Mouse (Mus musculus) embryonic facial prominence, embryonic 13.5 days (tissue): ENCODE data around the gene Klhdc8b. TPM values are rescaled to one million over a fixed set of nuclear protein-coding genes. Genes with fewer than 3 reads are reported as not detected.

Source experiments
- ATAC-seq: fragments of 200-750 bp; cut with Nextera tagmentation; 2 replicates; pipeline ENCODE4 v1.8.0; 2017; ENCODE audit warnings: low read depth; ENCODE audit not compliant: insufficient number of reproducible peaks, insufficient read depth, low FRiP score, low TSS enrichment
- H3K27ac ChIP-seq: fragments of 300-500 bp; sonication (generic); 2 replicates; pipeline ENCODE4 v1.5.1; 2015; ENCODE audit warnings: moderate library complexity, mild to moderate bottlenecking, inconsistent platforms
- H3K27me3 ChIP-seq: fragments of 300-500 bp; sonication (generic); 2 replicates; pipeline ENCODE4 v1.6.1; 2015; ENCODE audit warnings: mild to moderate bottlenecking, inconsistent platforms
- H3K36me3 ChIP-seq: fragments of 300-500 bp; sonication (generic); 2 replicates; pipeline ENCODE4 v1.6.1; 2015; ENCODE audit warnings: mild to moderate bottlenecking, inconsistent platforms
- H3K4me1 ChIP-seq: fragments of 300-500 bp; sonication (generic); 2 replicates; pipeline ENCODE4 v1.6.1; 2015; ENCODE audit warnings: inconsistent platforms
- H3K4me2 ChIP-seq: fragments of 300-500 bp; sonication (generic); 2 replicates; pipeline ENCODE4 v1.6.1; 2015; ENCODE audit warnings: moderate library complexity, mild to moderate bottlenecking, inconsistent platforms
- H3K4me3 ChIP-seq: fragments of 300-500 bp; sonication (generic); 2 replicates; pipeline ENCODE4 v1.5.1; 2015; ENCODE audit warnings: mild to moderate bottlenecking, inconsistent platforms
- H3K9ac ChIP-seq: fragments of 300-500 bp; sonication (generic); 2 replicates; pipeline ENCODE4 v1.6.1; 2015; ENCODE audit warnings: mild to moderate bottlenecking, inconsistent platforms
- H3K9me3 ChIP-seq: fragments of 300-500 bp; sonication (generic); 2 replicates; pipeline ENCODE4 v1.6.1; 2016; ENCODE audit warnings: inconsistent platforms
- WGBS: fragments of 180-500 bp; shearing (Covaris S2); methylation state at CpG from one replicate; pipeline ENCODE4 v1.1.7; 2015; ENCODE audit warnings: mixed read lengths; 5-methylcytosine and 5-hydroxymethylcytosine counted together
- polyA plus RNA-seq: library from polyadenylated mRNA; unstranded; fragments of >200 nt; fragmentation: Nextera tagmentation; extraction: Ambion mirVana; gene quantifications from 2 replicates; pipeline ENCODE4 v1.2.1, GENCODE M21; 2015

Klhdc8b gene
- polyA plus RNA-seq, 1 experiment from 2014 or later, result 36.5 TPM

- Histone ChIP-seq H3K36me3 (peaks cover 85% of the 10 kb centered on the region), H3K9ac (peak within 1 kb of the TSS; percentile 99), H3K27ac (peak within 1 kb of the TSS; percentile 97), H3K4me1 (peaks cover 23% of the 10 kb centered on the region), H3K4me2 (peak within 1 kb of the TSS; percentile 89), H3K9me3 (no peaks in the 10 kb centered on the region), H3K4me3 (peak within 1 kb of the TSS; percentile 97), H3K27me3 (no peaks in the 10 kb centered on the region)
- ATAC-seq, result peak; percentile 90
- WGBS, result under 1% methylated on average over 69 of the region's 69 CpGs
These were observed 29.3 kb upstream of the Klhdc8b start, which contains the start of gene Usp19 for GRCm38 (mm10) chr9:108490559-108491285. Gene Usp19, plus strand, starts transcription at chr9:108490602.

- Histone ChIP-seq H3K27ac (peak overlapping the region; percentile 97), H3K4me1 (peaks cover 23% of the 10 kb centered on the region), H3K9me3 (no peaks in the 10 kb centered on the region), H3K4me2 (peak overlapping the region; percentile 89), H3K36me3 (peaks cover 85% of the 10 kb centered on the region), H3K27me3 (no peaks in the 10 kb centered on the region), H3K4me3 (peak overlapping the region; percentile 97), H3K9ac (peak overlapping the region; percentile 99)
- 65% methylated on average over 26 of the region's 26 CpGs for WGBS
- ATAC-seq, result no peak
These were observed 28.5 kb upstream of the Klhdc8b start for GRCm38 (mm10) chr9:108489702-108490558.

- 0 out of 2 replicates have a peak overlapping the region, but pooled peaks have one; percentile 99 for H3K9ac ChIP-seq
- ATAC-seq, result no peak
These were observed 27.8 kb upstream of the Klhdc8b start for GRCm38 (mm10) chr9:108489215-108489614.

DNA sequence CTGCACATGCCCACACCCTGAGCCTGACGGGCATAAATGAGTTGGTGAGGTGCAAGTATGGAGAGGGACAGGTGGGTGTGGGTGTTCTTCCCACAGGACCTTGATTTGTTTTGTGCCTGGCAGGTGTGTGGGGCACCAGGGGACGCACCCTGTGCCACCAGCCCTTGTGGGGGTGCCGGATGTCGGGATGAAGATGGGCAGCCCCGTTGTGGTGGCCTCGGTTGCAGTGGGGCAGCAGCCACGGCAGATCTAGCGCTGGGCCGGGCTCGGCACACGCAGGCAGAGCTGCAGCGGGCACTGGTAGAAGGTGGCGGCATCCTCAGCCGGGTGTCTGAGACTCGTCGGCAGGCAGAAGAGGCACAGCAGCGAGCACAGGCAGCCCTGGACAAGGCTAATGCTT is 27.0 kb upstream of the Klhdc8b start:
- no peak for ATAC-seq
- WGBS, result 95% methylated on average over 17 of the region's 17 CpGs
- Histone ChIP-seq H3K9me3 (no peaks in the 10 kb centered on the region), H3K9ac (no peak overlapping the region), H3K27ac (no peak overlapping the region), H3K4me2 (no peak overlapping the region), H3K36me3 (peaks cover 83% of the 10 kb centered on the region), H3K4me1 (peaks cover 23% of the 10 kb centered on the region), H3K4me3 (no peak overlapping the region), H3K27me3 (no peaks in the 10 kb centered on the region)

More at GRCm38 (mm10) chr9:108489215-108489614, 27.8 kb upstream of the Klhdc8b start:
- H3K27me3 ChIP-seq, result no peaks in the 10 kb centered on the region
- no peak overlapping the region for H3K4me3 ChIP-seq
- H3K9me3 ChIP-seq, result no peaks in the 10 kb centered on the region
- peak overlapping the region; percentile 11; the same call in 1 of the 2 replicates for H3K27ac ChIP-seq
- 95% methylated on average over 20 of the region's 20 CpGs for WGBS
- H3K36me3 ChIP-seq, result peaks cover 83% of the 10 kb centered on the region
- peaks cover 23% of the 10 kb centered on the region for H3K4me1 ChIP-seq
- H3K4me2 ChIP-seq, result no peak overlapping the region

DNA sequence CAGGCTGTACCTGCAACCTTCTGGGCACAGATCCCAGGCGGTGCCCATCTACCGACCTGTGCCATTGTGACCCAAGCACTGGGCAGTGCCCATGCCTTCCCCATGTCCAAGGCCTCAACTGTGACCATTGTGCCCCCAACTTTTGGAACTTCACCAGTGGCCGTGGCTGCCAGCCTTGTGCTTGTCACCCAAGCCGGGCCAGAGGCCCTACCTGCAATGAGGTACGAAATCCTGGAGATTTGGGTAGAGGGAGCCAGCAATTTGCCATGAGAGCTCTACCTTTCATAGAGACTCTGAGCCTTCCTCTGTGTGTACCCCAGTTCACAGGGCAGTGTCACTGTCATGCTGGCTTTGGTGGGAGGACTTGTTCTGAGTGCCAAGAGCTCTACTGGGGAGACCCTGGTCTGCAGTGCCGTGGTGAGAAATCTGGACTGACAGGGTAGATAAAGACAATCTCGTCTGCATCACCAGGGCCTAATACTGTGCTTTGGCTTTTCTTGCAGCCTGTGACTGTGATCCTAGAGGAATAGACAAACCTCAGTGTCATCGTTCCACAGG is 25.7 kb upstream of the Klhdc8b start:
- 0 out of 2 replicates have a peak overlapping the region, but pooled peaks have one; percentile 2 for H3K9ac ChIP-seq
- 93% methylated on average over 8 of the region's 8 CpGs for WGBS

GRCm38 (mm10) chr9:108485301-108485875 is 24.0 kb upstream of the Klhdc8b start:
- peaks cover 96% of the 10 kb centered on the region for H3K36me3 ChIP-seq
- ATAC-seq, result no peak
- no peaks in the 10 kb centered on the region for H3K9me3 ChIP-seq
- 94% methylated on average over 19 of the region's 19 CpGs for WGBS
- no peak overlapping the region for H3K4me2 ChIP-seq
- peaks cover 20% of the 10 kb centered on the region for H3K4me1 ChIP-seq
- no peak overlapping the region for H3K27ac ChIP-seq
- H3K9ac ChIP-seq, result no peak overlapping the region
- H3K27me3 ChIP-seq, result no peaks in the 10 kb centered on the region
- no peak overlapping the region for H3K4me3 ChIP-seq

More for the DNA sequence above, 25.7 kb upstream of the Klhdc8b start:
- ATAC-seq, result no peak
- Histone ChIP-seq H3K4me2 (no peak overlapping the region), H3K36me3 (peaks cover 83% of the 10 kb centered on the region), H3K4me3 (no peak overlapping the region), H3K4me1 (peaks cover 17% of the 10 kb centered on the region), H3K27ac (no peak overlapping the region; the same call in 1 of the 2 replicates), H3K27me3 (no peaks in the 10 kb centered on the region), H3K9me3 (no peaks in the 10 kb centered on the region)

- Histone ChIP-seq H3K27me3 (no peaks in the 10 kb centered on the region), H3K27ac (no peak overlapping the region), H3K36me3 (peaks cover 83% of the 10 kb centered on the region), H3K4me2 (no peak overlapping the region), H3K4me1 (peaks cover 21% of the 10 kb centered on the region), H3K4me3 (no peak overlapping the region), H3K9ac (no peak overlapping the region), H3K9me3 (no peaks in the 10 kb centered on the region)
- no peak for ATAC-seq
- WGBS, result 90% methylated on average over 15 of the region's 15 CpGs
These were observed 22.6 kb upstream of the Klhdc8b start for GRCm38 (mm10) chr9:108484021-108484420.

- no peaks in the 10 kb centered on the region for H3K27me3 ChIP-seq
- H3K4me1 ChIP-seq, result peaks cover 26% of the 10 kb centered on the region
- WGBS, result 92% methylated on average over 18 of the region's 18 CpGs
- no peak overlapping the region for H3K27ac ChIP-seq
- H3K9ac ChIP-seq, result no peak overlapping the region
- H3K4me2 ChIP-seq, result no peak overlapping the region
- no peak overlapping the region for H3K4me3 ChIP-seq
- H3K36me3 ChIP-seq, result peaks cover 75% of the 10 kb centered on the region
- no peaks in the 10 kb centered on the region for H3K9me3 ChIP-seq
- ATAC-seq, result no peak
These were observed 21.8 kb upstream of the Klhdc8b start for GRCm38 (mm10) chr9:108483051-108483790.

DNA sequence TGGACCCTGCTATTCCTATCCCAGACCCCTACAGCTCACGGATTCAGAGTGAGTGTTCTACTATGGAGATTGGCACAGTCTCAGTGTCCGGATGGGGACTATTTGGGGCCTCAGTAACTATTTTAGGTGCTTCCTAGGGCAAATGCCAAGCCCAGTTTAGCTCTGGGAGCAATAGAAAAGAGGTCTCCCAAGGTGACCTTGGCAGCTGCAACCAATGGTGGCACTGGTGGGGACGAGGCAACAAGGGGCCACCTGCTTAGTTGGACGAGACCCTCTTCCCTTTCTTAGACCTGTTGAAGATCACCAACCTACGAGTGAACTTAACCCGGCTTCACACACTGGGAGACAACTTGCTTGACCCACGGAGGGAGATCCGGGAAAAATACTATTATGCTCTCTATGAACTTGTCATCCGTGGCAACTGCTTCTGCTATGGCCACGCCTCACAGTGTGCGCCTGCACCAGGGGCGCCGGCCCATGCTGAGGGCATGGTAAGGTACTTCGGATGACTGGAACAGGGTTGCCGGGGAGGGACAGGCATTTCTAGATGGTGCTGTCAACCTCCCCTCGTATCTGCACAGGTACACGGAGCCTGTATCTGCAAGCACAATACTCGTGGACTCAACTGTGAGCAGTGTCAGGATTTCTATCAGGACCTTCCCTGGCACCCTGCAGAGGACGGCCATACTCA is 20.3 kb upstream of the Klhdc8b start:
- Histone ChIP-seq H3K27me3 (no peaks in the 10 kb centered on the region), H3K4me2 (peak overlapping the region; percentile 95; the same call in 1 of the 2 replicates), H3K27ac (no peak overlapping the region), H3K4me3 (no peak overlapping the region), H3K4me1 (peaks cover 26% of the 10 kb centered on the region), H3K36me3 (peaks cover 60% of the 10 kb centered on the region), H3K9ac (peak overlapping the region; percentile 86), H3K9me3 (no peaks in the 10 kb centered on the region)
- 92% methylated on average over 19 of the region's 19 CpGs for WGBS
- ATAC-seq, result no peak

- Histone ChIP-seq H3K36me3 (peaks cover 53% of the 10 kb centered on the region), H3K27ac (no peak overlapping the region), H3K27me3 (no peaks in the 10 kb centered on the region), H3K4me1 (peaks cover 26% of the 10 kb centered on the region), H3K9ac (peak overlapping the region; percentile 86), H3K4me2 (peak overlapping the region; percentile 95), H3K9me3 (no peaks in the 10 kb centered on the region), H3K4me3 (peak overlapping the region; percentile 68)
- ATAC-seq, result no peak
- 92% methylated on average over 28 of the region's 28 CpGs for WGBS
These were observed 19.6 kb upstream of the Klhdc8b start for GRCm38 (mm10) chr9:108480813-108481519.
